Mouse (Mus musculus): ENCODE measurements around the gene Gm2115.

Gene Gm2115

DNA sequence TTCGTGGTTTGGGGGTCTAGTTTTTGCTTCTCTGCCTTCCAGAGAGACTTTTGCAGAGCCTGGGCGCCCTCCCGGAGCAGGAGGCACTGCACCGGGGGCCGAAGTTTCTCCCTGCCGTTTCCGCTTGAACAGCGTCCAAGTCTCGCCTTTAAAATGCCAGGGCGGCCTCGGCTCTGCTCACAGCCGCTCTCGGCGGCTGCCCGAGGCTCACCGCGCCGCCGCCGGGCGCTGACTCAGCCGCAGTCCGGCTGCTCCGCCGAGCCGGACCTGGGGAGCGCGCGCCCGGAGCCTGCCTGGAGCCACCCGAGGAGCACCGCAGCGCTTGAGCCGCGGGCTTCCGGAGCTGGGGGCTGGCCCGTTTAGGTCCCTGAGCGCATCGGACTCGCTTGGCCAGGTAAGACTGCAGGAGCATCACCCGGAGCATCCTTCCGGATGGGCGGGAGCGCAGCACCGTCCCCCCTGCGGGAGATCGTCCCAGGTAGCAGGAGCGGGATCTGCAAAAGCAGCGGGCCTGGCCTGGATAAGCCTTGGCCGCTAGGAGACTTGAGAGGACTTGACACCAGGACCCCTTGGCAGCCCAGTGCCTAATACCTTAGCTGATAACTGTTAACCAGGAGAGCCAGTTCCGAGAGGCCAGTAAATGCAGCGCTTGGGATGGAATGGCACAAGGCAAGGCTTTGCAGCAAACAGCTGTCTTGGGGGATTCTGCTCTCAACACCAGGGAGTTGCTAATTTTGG lies at the start of gene Gm2115:
Gene Gm2115, plus strand, starts transcription at position 159 of the 738 bp plus-strand sequence.
- DNase-seq = peak; percentile 4

DNA sequence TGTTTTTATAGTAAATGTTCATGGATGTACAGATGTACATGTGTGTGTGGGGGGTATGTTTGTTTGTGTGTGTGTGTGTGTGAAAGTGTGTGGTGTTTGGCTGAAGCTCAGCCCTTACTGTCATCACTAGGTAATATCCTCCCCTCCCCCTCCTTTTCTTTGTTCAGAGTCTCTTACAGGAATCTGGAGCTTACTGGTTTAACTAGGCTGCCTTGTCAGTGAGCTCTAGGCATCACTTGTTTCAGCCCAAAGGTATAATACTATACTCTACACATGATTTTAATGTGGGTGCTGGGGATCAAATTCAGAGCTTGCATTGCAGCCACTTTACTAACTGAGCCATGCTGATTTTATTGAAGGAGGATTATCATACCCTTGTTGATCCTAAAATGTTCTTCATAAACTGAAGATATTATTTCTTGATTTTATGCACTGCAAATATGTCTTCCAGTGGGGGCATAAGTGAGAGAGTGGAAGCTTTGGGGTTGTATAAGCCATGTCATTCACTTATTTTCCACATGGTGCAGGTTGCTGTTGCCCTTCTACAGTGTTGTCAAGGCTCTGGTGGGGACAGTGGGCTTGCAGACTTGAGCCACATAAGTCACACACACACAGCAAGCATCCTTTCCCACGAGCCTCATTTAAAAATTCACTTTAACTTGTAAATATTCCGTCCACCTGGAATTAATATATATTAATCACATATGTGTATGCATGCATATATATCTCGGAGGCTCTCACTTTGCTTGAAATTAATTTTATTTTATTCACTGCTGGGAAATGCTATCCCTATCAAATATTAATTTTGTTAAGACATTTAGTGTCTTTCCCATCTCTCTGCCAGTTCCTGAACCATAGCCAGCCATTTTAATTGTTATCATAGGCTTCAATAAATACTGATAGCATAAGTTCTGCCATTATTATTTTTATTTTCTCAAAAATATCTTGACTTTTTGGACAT lies 45.0 kb upstream of the Gm2115 start:
- DNase-seq = no peak

DNA sequence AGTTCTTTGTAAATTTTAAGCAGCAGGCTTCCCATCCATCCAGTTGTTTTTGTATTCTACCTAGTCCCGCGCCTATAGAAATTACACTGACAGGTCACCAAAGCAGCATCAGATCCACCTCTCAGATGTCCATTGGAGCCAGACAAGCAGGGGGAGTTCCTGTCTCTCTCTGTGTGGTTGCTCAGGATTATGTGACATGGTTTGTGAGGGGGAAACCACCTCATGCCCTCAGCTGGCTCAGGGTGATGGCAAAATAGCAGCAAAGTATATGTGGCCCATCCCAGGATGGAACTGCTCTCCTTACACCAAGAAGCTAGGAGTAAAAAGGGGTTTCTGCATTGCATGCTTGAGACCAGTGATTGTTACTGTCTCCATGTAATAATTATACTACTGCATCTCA lies 42.3 kb upstream of the Gm2115 start:
- no peak for DNase-seq

DNA sequence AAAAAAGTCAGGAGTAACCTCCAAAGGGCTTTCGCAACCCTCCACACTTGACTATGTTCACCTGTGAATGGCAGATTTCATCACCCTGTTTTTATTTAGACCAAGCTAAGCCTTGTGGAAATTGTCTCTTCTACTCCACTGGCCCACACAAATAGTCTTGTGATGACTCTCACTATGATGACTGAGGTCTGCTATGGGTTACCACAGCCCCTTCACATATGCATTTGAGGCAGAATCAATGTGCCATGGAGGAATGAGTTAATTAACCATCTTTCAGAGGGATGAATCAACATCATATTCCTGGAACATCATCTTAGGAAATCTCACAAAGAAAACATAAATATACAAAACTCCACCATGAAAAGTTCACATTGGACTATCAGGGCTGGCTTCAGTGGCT lies 25.6 kb upstream of the Gm2115 start:
- DNase-seq = no peak

DNA sequence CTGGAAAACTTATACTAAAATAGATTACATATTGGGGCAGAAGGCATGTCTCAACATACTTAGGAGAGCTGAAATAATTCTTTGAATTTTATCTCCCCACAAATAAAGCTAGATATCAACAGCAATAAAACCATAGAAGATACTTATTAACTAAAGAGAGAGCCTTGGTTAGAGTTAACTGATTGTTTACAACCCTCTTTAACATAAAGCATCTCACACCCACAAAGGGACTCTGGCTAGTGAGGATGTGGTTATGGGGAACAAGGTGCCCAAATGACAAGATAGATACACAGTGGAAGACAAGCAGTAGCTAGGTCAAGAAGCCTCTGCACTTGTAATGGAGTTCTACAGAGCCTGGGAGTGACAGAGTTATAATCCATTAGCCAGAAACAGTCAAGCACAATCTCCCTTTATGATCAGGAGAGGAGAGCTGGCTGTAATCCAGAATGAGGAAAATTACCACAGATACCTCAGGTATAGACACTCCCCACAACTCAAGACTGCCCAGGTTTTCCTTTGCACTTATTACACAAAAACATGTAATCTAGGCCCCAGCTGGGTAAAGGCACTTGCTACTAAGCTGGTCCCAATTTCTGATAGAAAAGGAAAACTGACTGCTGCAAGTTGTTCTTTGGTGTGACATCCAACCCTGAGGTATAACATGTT lies 10.1 kb upstream of the Gm2115 start:
- no peak for DNase-seq

DNA sequence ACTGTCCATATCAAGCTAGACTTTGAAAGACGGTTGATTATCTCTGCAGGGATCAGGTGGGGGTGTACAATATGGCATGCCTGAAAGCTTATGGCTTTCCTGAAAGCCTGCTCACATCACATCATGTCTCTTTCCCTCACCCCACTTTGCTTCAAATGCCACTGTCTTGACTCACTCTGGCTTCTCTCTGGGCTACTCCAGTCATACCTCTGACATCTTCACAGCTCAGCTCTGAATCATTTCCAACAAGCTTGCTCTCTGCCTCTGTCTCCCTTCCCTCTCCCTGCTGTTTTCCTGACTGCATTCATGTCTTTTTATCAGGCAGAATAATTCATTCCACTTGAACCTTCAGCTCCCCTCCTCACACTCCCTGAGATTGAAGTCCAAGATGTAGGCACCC lies 7.4 kb upstream of the Gm2115 start:
- no peak for DNase-seq

DNA sequence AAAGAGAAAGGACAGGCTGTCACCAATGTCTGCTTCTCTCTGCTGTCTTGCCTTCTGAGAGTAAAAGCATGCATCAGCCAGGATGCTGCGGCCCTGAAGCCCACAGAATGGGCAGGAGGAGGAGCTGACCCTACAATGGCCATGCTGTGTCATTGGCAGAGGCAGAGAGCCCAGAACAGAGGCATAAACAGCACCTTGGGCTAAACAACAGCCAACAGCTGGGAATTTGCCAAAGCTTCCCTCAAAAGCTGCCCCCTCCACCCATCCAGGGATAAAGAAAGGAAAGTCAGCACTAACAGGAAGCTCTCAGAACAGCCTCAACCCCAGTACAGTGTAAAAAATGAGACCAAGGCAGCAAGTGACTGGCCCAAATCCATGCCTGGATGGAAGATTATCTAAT lies 6.3 kb upstream of the Gm2115 start:
- DNase-seq = peak; percentile 17

DNA sequence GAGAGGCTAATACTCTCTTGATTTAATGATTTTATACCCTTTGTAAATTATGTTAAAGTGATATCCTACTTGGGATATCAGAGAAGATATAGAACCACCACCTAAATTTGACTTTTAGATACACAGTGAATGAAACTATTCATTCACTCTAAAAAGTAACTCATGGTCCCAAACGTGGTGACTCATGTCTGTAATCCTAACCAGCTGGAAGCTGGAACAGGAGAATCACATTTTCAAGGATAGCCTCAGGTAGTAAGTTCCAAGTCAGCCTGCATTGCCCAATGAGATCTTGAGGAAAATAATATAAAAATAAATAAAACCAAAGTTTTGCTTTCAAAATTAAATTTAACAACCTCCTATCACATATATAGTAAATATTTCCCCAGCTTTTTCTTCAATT lies 2.6 kb upstream of the Gm2115 start:
- DNase-seq = no peak

DNA sequence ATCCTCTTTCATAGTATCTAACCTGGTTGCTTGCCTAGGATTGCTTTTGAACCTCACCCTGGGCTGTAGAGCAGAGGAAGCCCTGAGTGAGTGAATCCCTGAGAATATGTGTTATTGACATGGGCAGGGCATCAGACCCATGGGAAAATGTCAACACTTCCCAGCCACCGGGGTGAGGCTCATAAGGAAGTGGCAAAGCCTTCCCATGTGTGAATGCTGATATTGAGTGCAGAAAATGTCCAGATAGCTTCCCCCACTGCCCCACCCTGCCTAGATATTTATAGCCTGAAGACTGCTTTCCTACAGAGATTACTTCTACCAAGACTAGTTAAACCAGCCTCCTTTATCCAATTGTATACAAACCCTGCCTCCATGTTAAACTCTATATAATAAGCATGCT lies 4.0 kb downstream of the Gm2115 start:
- DNase-seq = no peak

DNA sequence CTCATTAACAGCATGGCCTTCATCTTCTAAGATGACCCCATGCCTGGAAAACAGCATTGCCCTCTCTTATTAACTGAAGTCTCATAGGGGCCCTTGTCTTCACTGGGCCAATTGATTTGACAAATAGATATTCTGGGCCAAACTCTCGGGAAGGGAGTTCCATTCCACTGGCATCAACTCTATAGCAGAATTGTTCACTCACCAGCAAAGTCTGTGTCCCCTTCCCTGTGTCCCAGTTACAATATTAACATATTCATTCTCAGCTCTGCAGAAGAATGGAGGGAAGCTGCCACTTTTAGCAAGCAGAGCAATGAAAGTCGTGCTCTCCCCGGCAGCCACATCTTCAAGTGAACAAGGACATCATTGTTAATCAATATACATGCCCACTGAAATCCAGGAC lies 5.9 kb downstream of the Gm2115 start:
- peak; percentile 10 for DNase-seq

DNA sequence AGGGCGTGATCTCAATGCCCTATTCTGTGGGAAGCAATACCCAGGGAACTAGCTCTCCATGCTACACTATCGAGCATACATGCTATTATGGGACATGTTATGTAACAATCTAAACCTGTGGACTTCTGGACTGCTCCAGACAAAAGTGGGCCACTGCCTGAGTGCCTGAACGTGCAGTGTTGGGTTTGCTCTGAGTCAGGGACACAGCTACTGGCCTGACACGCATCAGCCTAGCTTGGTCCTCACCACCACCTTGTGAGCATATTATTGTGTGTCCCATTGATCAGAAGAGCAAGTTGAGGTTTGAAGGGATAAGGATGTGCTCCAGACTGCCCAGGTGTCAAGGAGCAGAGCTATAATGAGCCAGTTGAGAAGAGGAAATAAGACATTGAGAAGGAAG lies 16.2 kb downstream of the Gm2115 start:
- no peak for DNase-seq

DNA sequence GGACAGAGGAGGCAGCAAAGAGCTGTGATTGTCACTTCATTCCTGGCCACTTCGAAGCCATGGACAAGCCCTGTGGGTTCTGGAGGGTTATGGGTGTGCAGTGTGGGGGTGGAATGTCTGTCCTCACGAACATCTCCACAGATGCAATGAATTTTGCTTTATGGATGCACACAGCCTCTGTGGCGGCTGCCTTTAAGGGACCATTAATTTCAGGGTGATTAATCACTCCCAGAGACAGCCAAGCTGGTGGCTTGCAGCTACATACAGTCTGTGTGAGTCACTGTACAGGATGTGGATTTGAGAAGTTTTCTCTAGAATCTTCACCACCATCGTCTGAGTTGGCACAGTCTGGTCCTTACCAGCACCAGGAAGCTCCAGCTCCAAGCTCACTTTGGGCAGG lies 17.9 kb downstream of the Gm2115 start:
- DNase-seq = no peak

DNA sequence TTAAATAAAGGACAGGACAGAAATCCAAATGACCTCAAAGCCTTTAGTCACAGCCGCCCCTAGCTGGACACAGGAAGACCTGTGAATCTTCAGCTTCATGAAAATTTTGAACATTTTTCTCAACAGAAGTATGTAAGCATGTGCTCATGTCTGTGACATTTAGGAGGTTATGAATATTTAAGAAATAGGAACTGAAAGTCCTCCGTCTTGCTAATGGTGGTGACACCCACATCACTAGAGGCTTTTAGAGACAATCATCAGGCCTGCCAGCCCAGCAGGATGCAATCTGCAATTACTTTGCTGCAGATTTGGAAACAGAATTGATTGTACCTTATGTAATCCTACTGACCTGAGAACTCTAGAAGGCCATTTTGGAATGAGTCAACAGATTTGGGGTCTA lies 22.7 kb downstream of the Gm2115 start:
- DNase-seq = no peak

DNA sequence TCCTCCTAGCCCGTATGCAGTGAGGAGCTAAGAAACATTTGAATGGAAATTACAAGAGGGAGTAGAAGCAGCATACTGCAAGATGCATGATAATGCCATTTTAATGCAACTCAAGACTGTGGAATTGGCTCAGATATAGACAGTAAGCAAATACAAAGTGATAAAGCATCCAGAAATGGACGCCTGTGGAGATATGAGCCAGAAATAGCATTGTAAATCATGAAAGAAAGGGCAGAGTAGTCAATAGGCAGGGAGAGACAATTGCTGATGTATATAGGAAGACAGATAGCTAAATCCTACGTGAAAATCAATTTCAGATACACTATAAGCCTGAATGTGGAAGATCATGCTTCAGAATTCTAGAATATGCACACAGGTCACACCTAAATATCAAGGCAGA lies 26.5 kb downstream of the Gm2115 start:
- DNase-seq = no peak

DNA sequence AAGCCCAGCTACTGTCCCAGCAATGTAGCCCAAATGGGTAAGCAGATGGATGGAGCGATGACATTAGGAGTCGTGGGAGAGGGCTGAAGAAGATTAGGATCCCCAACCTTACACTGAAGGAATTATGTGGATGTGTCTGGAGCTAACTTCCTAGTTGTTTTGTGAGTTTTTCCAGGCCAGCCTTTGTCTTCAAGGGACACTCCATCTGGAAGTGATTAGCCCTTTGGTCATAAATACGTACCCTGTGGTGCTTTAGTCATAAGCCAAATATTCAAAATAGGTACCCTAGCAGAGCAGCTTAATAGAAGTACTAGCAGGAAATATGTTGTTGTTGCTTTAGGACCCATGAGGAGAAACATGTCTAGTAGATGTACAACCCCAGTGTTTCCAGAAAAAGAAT lies 28.6 kb downstream of the Gm2115 start:
- DNase-seq = no peak

DNA sequence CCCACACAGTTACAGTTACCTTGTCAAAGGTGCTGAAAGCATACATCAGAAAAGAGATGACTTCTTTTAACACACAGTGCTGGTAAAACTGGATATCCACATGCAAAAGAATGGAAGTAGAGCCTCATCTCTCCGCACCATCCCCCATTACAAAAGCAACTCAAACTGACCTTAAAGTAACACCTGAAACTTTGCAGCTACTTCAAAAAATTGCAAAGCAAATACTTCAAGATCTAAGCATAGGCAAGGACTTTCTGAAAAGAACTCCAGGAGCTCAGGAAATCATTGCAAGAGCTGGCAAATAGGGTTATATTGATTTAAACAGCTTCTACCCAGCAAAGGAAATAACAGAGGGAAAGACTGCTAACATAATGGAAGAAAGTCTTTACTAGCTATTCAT lies 31.7 kb downstream of the Gm2115 start:
- DNase-seq = no peak

DNA sequence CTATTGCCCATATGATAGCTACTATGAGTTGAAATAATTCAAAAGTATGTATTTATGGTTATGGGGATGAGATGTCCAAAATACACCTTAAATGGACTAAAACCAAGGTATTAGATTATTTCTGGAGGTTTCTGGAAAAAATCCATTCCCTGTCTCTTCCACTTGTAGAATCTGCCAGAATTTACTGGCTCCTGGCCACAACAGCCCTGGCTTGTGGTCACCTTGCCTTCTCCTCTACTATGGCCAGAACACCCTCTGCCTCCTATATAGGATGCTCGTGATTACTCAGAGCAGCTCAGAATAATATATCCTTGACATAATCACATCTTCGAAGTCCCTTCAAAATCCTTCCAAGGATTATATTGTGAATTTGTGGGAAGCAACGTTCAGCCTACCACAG lies 35.5 kb downstream of the Gm2115 start:
- no peak for DNase-seq

DNA sequence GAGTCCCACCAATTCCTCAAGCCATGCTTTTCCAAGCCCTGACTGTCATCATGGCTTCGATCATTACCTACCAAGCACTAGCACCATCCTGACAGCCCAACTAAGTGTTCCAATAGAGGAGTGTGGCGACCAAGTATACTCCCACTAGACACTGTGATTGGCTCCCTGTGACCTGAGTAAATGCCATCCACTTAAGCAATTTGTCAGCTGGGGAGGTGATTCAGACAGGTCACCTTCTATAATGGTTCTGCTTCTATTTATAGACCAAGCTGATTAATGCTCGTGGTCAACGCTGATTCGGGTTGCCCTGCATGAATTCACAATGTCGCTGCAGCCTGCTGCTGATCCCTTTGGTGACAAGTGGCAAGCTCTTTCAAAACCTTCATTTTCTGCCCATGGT lies 37.4 kb downstream of the Gm2115 start:
- DNase-seq = no peak

DNA sequence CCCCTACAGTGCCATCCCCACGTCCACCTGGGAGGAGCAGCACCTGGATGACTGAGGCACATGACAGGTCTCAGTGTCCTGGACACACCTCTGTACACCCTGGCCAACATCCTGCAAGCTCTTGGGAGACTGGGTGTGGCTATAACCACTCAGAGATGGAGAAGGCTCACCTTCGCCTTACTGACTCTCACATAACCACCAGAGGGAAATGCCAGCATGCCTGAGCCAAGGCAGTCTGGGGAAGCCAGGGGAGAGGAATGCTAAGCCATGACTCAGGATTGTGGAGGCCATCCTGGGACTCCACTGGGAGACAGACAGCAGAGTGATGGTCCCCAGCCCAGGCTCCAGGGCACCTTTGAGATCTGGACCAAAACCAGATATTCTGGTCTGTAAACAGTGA lies 48.3 kb downstream of the Gm2115 start:
- DNase-seq = no peak

DNA sequence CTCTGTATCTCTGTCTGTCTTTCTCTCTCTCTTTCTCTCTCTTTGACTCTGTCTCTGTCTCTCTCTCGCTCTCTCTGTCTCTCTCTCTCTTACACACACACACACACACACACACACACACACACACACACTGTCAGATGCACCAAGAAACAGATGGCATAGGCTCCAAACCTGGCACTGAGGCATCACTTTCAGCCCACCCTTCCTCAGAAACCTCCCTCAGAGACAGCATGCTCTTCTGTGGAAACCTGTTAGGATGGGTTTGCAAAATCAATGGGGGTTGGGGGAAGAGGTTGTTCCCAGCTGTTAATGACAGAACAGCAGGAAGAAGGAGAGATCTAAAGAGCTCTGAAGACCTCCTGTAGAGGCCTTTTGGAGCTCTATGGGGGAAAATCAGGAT lies 50.1 kb downstream of the Gm2115 start:
- DNase-seq = no peak

DNA sequence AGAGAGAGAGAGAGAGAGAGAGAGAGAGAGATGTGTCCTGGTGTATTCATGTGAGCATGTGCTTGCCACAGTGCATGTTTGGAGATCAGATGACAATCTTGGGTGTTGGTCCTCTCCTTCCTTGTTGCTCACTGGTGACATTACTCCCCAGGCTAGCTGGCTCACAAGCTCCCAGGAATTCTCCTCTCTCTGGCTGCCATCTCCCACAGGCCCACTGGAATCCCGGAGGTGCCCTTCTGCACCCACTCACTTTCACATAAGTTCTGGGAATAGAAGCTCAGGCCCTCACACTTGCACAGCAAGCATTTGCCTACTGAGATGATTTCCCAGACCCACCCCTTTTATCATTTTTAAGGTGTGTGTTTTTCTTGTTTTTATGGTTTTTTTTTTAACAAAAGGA lies 51.0 kb downstream of the Gm2115 start:
- DNase-seq = no peak

DNA sequence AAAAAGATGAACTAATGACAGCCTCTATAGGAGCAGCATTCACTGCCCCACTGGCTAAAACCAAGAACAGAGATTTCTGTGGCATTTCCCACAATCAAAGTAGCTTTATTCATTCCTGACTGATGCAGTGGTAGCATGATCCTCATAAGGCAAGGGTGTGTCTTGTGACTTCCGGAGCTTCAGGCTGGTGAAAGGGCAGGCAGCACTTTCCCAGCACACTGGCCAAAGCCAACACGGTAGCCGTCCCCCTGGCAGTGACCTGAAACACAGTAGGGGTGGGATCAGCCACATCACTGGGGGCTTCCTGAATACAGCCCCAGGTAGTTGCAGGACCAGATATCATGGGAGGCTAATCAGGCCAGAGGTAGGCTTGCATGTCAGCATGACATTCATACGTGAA lies 56.3 kb downstream of the Gm2115 start:
- no peak for DNase-seq

DNA sequence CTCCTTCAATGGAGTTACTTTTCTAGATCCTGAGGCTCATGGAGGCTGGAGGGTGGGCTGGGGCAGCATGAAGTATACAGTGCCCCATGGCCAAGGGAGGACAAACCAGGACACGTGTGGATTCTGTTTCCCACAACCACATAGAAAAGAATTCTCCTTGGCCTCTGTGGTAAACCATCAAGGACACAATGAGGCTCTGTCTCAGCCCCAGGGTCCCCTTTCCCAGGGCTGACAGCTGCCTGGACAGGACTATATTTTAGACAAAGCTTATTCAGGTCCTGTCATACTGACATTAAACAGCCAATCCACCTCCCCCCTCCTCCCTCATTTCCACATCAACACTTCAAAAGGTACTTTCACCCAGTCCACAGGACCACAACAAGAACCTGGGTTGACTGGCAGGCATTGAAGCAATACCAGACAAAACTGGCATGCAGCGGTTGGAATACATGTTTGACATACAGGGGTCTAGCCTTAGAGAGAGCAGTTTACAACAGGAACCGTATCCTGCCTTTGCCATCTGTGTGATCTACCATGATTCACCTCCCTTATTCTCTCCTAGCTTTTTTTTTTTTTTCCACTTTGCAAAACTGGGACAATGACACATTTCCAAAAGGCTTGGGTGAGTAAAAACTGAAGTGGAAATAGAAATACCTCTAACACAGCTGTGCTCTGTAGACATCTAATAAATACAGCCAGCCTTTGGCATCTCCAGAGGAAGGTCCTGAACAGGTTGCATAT lies 57.8 kb downstream of the Gm2115 start:
- DNase-seq = no peak

Data from cerebellum, adult 9-11 months (tissue).